Mouse (Mus musculus) heart, postnatal 0 days (tissue): ENCODE data around the gene Astn2. TPM values are rescaled to one million over a fixed set of nuclear protein-coding genes. Genes with fewer than 3 reads are reported as not detected.

Experiments
- ATAC-seq: fragments of 200-750 bp; cut with Nextera tagmentation; 2 replicates; pipeline ENCODE4 v1.8.0; 2017; ENCODE audit warnings: low read depth, moderate number of reproducible peaks, moderate library complexity; ENCODE audit not compliant: insufficient read depth
- DNase-seq: peaks from one replicate; pipeline ENCODE4 v3.0.0-alpha.2; 2016; ENCODE audit warnings: low spot score
- H3K27ac ChIP-seq: fragments of 300-500 bp; sonication (generic); 2 replicates; pipeline ENCODE4 v1.5.1; 2014; ENCODE audit warnings: low read depth, mild to moderate bottlenecking
- H3K27me3 ChIP-seq: fragments of 300-500 bp; sonication (generic); 2 replicates; pipeline ENCODE4 v1.6.1; 2014; ENCODE audit warnings: low read length, mixed read lengths; ENCODE audit not compliant: control insufficient read depth, insufficient read depth
- H3K36me3 ChIP-seq: fragments of 300-500 bp; sonication (generic); replicated peaks from 2 replicates; pipeline ENCODE4 v1.6.1; 2014; ENCODE audit warnings: low read length, mixed read lengths; ENCODE audit not compliant: control insufficient read depth, insufficient read depth
- H3K4me1 ChIP-seq: fragments of 300-500 bp; sonication (generic); 2 replicates; pipeline ENCODE4 v1.6.1; 2014; ENCODE audit warnings: antibody characterized with exemption; ENCODE audit not compliant: control insufficient read depth, insufficient read depth
- H3K4me2 ChIP-seq: fragments of 300-500 bp; sonication (generic); 2 replicates; pipeline ENCODE4 v1.6.1; 2014; ENCODE audit warnings: low read depth, mild to moderate bottlenecking, low read length, moderate library complexity
- H3K4me3 ChIP-seq: fragments of 300-500 bp; sonication (generic); 2 replicates; pipeline ENCODE4 v1.5.1; 2014; ENCODE audit warnings: low read depth, low read length
- H3K9ac ChIP-seq: fragments of 300-500 bp; sonication (generic); replicated peaks from 2 replicates; pipeline ENCODE4 v1.6.1; 2014; ENCODE audit warnings: low read depth, low read length, mixed read lengths
- H3K9me3 ChIP-seq: fragments of 300-500 bp; sonication (generic); replicated peaks from 2 replicates; pipeline ENCODE4 v1.6.1; 2016; ENCODE audit warnings: low read length; ENCODE audit not compliant: control insufficient read depth
- CTCF ChIP-seq: IDR thresholded peaks from 2 replicates; pipeline ENCODE4 v1.5.1; 2016; ENCODE audit warnings: antibody characterized with exemption, control low read depth, low read depth
- EP300 ChIP-seq: IDR thresholded peaks from 2 replicates; pipeline ENCODE4 v1.6.1; 2016; ENCODE audit warnings: antibody characterized with exemption, low read depth
- WGBS: fragments of 180-500 bp; shearing (Covaris S2); extraction: QIAGEN DNeasy Blood & Tissue Kit; methylation state at CpG from one replicate; pipeline ENCODE4 v1.1.7; 2014; 5-methylcytosine and 5-hydroxymethylcytosine counted together
- polyA plus RNA-seq: library from polyadenylated mRNA; unstranded; fragments of >200 nt; fragmentation: Nextera tagmentation; extraction: Ambion mirVana; gene quantifications from 2 replicates; pipeline ENCODE4 v1.2.1, GENCODE M21; 2015
- total RNA-seq: library from RNA; depleted of rRNA; stranded (reverse); fragments of >200 nt; gene quantifications from 2 replicates; pipeline ENCODE4 v1.2.3, GENCODE M21; 2014; ENCODE audit warnings: low replicate concordance

Astn2 gene
- total and polyA plus RNA-seq, 2 experiments from 2014 or later: 0.25 to 3.7 TPM

DNA sequence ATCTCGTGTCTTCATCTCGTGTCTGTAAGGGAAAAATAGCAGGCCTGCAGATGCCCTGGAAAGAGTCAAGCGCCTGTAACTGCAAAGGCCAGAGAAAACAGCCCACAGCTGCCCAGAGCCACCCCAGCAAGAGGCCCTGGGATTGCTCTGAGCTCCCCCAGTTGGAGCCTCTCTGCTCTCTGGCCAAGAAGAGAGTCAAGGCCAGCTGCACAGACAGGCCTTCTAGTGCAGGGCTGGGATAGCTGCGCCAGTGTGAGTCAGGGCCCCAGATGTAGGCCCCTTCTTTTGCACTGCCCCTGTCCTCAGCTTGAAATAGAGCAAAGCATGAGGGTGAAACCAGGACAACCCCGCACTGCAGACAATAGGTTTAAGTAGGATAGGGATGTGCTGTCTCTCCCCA, 922.8 kb downstream of the Astn2 start:
- H3K36me3 ChIP-seq: no peaks in the 10 kb centered on the region
- no peak overlapping the region for H3K9ac ChIP-seq
- H3K27ac ChIP-seq: no peak overlapping the region
- no peaks in the 10 kb centered on the region for H3K27me3 ChIP-seq
- H3K4me1 ChIP-seq: no peaks in the 10 kb centered on the region
- ATAC-seq: peak; percentile 49
- H3K4me3 ChIP-seq: no peak overlapping the region
- H3K4me2 ChIP-seq: no peak overlapping the region
- H3K9me3 ChIP-seq: no peaks in the 10 kb centered on the region
- DNase-seq: no peak
- no peak for TF ChIP-seq EP300
- no peak for TF ChIP-seq CTCF
- 52% methylated on average over 5 of the region's 5 CpGs for WGBS

DNA sequence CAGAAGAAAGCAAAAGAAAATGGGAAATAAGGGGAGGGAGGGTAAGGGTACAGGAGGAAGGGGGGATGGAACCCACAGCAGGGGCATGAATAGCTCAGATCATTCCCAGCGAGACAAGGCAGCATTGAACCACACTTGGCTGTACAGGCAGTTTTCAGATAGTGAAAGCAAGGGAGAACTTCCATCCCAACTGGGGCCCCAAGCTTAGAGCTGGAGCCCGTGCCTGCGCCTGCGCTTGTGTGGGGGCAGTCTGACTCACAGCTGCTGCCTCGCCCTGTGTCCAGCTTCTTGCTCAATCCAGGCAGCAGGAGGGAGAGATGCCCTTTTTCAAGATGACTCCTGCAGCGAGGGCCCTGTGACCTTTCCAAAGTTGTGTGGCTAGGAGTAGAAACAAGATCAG, 927.3 kb downstream of the Astn2 start:
- Histone ChIP-seq H3K9ac (no peak overlapping the region), H3K4me3 (no peak overlapping the region), H3K27ac (no peak overlapping the region; the same call in 1 of the 2 replicates), H3K27me3 (no peaks in the 10 kb centered on the region), H3K9me3 (no peaks in the 10 kb centered on the region), H3K4me2 (no peak overlapping the region), H3K36me3 (no peaks in the 10 kb centered on the region), H3K4me1 (no peaks in the 10 kb centered on the region)
- 20% methylated on average over 6 of the region's 6 CpGs for WGBS
- TF ChIP-seq EP300 (no peak), CTCF (no peak)
- peak; percentile 36; the same call in 1 of the 2 replicates for ATAC-seq
- DNase-seq: peak; percentile 23

GRCm38 (mm10) chr4:65475925-65476560, 928.4 kb downstream of the Astn2 start:
- no peak overlapping the region for H3K27ac ChIP-seq
- H3K9me3 ChIP-seq: no peaks in the 10 kb centered on the region
- no peak for ATAC-seq
- 55% methylated on average over 4 of the region's 4 CpGs for WGBS
- H3K4me3 ChIP-seq: no peak overlapping the region
- no peak overlapping the region for H3K4me2 ChIP-seq
- no peak overlapping the region for H3K9ac ChIP-seq
- TF ChIP-seq EP300: no peak
- no peak for TF ChIP-seq CTCF
- H3K36me3 ChIP-seq: no peaks in the 10 kb centered on the region
- H3K27me3 ChIP-seq: no peaks in the 10 kb centered on the region
- no peak for DNase-seq
- no peaks in the 10 kb centered on the region for H3K4me1 ChIP-seq

DNA sequence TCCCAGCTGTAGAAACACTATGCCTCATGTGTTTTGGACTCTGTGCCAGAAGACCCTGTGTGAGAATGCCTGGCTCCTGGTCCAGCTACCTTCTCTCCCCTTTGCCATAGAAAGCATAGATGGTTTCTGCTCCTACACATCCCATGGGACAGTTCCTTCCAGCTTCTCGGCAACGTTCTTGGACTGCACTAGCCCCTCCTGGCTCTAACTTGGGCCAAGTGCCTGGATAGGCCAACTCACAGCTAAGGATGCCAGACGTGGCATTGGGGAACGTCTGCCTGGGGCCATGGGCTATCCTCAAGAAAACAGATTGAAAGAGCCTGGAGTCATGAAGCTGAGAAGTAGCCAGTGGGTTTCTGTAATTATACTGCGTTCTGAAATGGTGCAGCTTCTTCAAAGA, 931.3 kb downstream of the Astn2 start:
- ATAC-seq: no peak
- no peaks in the 10 kb centered on the region for H3K36me3 ChIP-seq
- H3K4me2 ChIP-seq: no peak overlapping the region
- no peak overlapping the region for H3K9ac ChIP-seq
- no peak for DNase-seq
- H3K27ac ChIP-seq: no peak overlapping the region
- WGBS: 62% methylated on average over 5 of the region's 5 CpGs
- H3K9me3 ChIP-seq: no peaks in the 10 kb centered on the region
- TF ChIP-seq EP300: no peak
- no peak for TF ChIP-seq CTCF
- no peaks in the 10 kb centered on the region for H3K4me1 ChIP-seq
- no peaks in the 10 kb centered on the region for H3K27me3 ChIP-seq
- no peak overlapping the region for H3K4me3 ChIP-seq

DNA sequence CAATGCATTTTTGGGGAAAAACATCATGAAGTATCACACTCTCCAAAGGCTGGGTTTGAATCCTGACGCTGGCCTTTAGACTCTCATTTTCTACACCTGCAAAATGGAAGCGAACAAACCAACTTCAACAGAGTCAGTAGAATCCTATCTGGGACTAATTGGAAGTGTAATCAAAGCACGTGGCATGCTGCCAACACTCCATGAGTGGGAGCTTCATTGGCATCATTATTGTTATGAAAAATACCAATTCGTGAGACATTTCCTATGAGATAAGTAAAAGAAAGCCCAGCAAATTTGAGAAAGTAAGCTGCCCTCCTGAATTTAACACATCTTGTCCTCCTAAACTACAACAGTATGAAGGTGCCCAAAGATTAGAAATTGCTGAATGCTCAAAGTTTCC, 955.2 kb downstream of the Astn2 start:
- Histone ChIP-seq H3K36me3 (no peaks in the 10 kb centered on the region), H3K4me2 (no peak overlapping the region), H3K9me3 (no peaks in the 10 kb centered on the region), H3K27ac (no peak overlapping the region), H3K27me3 (no peaks in the 10 kb centered on the region), H3K4me1 (no peaks in the 10 kb centered on the region), H3K9ac (no peak overlapping the region), H3K4me3 (no peak overlapping the region)
- 60% methylated on average over 4 of the region's 4 CpGs for WGBS
- ATAC-seq: no peak
- TF ChIP-seq CTCF (no peak), EP300 (no peak)
- DNase-seq: no peak

DNA sequence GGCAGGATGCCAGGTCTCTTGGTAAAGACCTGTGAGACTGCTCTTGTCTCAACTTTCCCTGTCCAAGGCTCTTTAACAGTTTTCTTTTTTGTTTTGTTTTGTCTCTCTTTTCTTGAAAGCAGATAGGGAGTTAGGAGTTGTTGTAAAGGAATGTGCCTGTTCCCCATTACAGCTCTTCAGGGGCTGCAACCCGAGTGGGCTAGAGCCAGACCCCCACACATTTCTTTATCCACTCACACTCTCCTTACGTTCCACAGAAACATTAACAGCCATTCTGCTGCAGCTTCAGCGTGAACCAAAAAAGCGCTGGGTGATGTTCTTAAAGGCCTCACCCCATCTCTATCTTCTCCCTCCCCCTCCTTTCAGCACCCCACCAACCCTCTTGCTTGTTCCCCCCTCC, 962.7 kb downstream of the Astn2 start:
- H3K27ac ChIP-seq: no peak overlapping the region
- no peaks in the 10 kb centered on the region for H3K27me3 ChIP-seq
- H3K4me3 ChIP-seq: no peak overlapping the region
- DNase-seq: no peak
- H3K4me1 ChIP-seq: no peaks in the 10 kb centered on the region
- no peak for ATAC-seq
- H3K4me2 ChIP-seq: no peak overlapping the region
- H3K9me3 ChIP-seq: no peaks in the 10 kb centered on the region
- no peak for TF ChIP-seq CTCF
- no peak for TF ChIP-seq EP300
- no peaks in the 10 kb centered on the region for H3K36me3 ChIP-seq
- no peak overlapping the region for H3K9ac ChIP-seq
- 67% methylated on average over 4 of the region's 4 CpGs for WGBS
